9 mouse cellular contexts compared by ENCODE assay signal in genomic region chr1:121332485-121332884, GRCm38 (mm10). TPM values are rescaled to one million over a fixed set of nuclear protein-coding genes. Genes with fewer than 3 reads are reported as not detected.
A peak's percentile ranks its signal among the peaks of the same experiment; 100 is the strongest.
DNase-seq lines count a peak whose midpoint lies in the region; ATAC-seq and TF ChIP-seq lines count a peak whose summit lies in the region.
"Had no signal": no experiment of that assay in that cellular context is flagged by ENCODE, and none has a peak within 500 bp of the region (broad histone marks: within the 10 kb centered on the region; RNA-seq: fewer than 3 reads in every experiment).

TSS of gene Insig2 (minus strand) at chr1:121332589.

- H3K4me3 ChIP-seq in forebrain, postnatal 0 days (ENCODE audit: low read depth, low read length) = no peak within 1 kb of the TSS
- no peak within 1 kb of the TSS for H3K4me3 ChIP-seq in hindbrain, embryonic 13.5 days
- no peak within 1 kb of the TSS for H3K4me3 ChIP-seq in megakaryocyte, embryonic 14.5 days (replicated peaks)

- no peak within 1 kb of the TSS for H3K4me2 ChIP-seq in forebrain, postnatal 0 days (ENCODE audit: low read depth)
- no peak within 1 kb of the TSS for H3K4me2 ChIP-seq in hindbrain, embryonic 13.5 days

- H3K9me3 ChIP-seq in forebrain, postnatal 0 days (ENCODE audit: low read length) = no peaks in the 10 kb centered on the region
- H3K9me3 ChIP-seq in hindbrain, embryonic 13.5 days = no peaks in the 10 kb centered on the region
- H3K9me3 ChIP-seq in megakaryocyte, embryonic 14.5 days = 0 out of 2 replicates have a peak, but pooled peaks cover 6% of the 10 kb centered on the region

- no peak within 1 kb of the TSS for H3K9ac ChIP-seq in forebrain, postnatal 0 days
- no peak within 1 kb of the TSS for H3K9ac ChIP-seq in hindbrain, embryonic 13.5 days
- H3K9ac ChIP-seq: liver, embryonic 14.5 days had no signal

- TF ChIP-seq CTCF in Patski (IDR thresholded peaks at IDR 0.05) = no peak
- TF ChIP-seq CTCF in forebrain, postnatal 0 days (IDR thresholded peaks at IDR 0.05; ENCODE audit: low read depth) = no peak

- H3K27ac ChIP-seq in forebrain, postnatal 0 days (ENCODE audit: low read depth, low read length) = no peak within 1 kb of the TSS
- H3K27ac ChIP-seq in hindbrain, embryonic 13.5 days = no peak within 1 kb of the TSS
- H3K27ac ChIP-seq: liver, embryonic 14.5 days had no signal

- WGBS in forebrain, postnatal 0 days = 90% methylated on average over 1 of the region's 1 CpGs
- WGBS in hindbrain, embryonic 13.5 days = 94% methylated on average over 1 of the region's 1 CpGs

- H3K36me3 ChIP-seq in forebrain, postnatal 0 days (ENCODE audit: insufficient read depth) = 0 out of 2 replicates have a peak, but pooled peaks cover 5% of the 10 kb centered on the region
- peaks cover 3% of the 10 kb centered on the region; the same call in 1 of the 2 replicates for H3K36me3 ChIP-seq in hindbrain, embryonic 13.5 days
- H3K36me3 ChIP-seq in megakaryocyte, embryonic 14.5 days (replicated peaks; ENCODE audit: low read length) = peaks cover 21% of the 10 kb centered on the region

- peaks cover 6% of the 10 kb centered on the region; the same call in 1 of the 2 replicates for H3K4me1 ChIP-seq in forebrain, postnatal 0 days (ENCODE audit: insufficient read depth)
- H3K4me1 ChIP-seq in hindbrain, embryonic 13.5 days (replicated peaks) = peaks cover 12% of the 10 kb centered on the region
- peaks cover 5% of the 10 kb centered on the region for H3K4me1 ChIP-seq in megakaryocyte, embryonic 14.5 days

- in situ Hi-C loops in Patski (cut with MboI; ENCODE audit: low pct_unique_long_range_greater_than_20kb) = no loop called here

- no peaks in the 10 kb centered on the region for H3K27me3 ChIP-seq in Patski
- no peaks in the 10 kb centered on the region for H3K27me3 ChIP-seq in forebrain, postnatal 0 days (ENCODE audit: insufficient read depth, low read length)
- no peaks in the 10 kb centered on the region for H3K27me3 ChIP-seq in hindbrain, embryonic 13.5 days
- no peaks in the 10 kb centered on the region for H3K27me3 ChIP-seq in megakaryocyte, embryonic 14.5 days (replicated peaks)

- POLR2A ChIA-PET in Patski (lab: Charles Lee) = interaction anchor here (1.0 kb wide), 1 partner anchor 12 kb away, joined by 3 read pairs; no protein-coding TSS in a partner anchor

- DNase-seq in heart, adult 11 months = peak; percentile 80
- DNase-seq in heart, adult 9 months (ENCODE audit: low spot score in 2 of 2) = no peak
- DNase-seq in Patski (ENCODE audit: low read depth, low spot score) = no peak
- DNase-seq in forebrain, postnatal 0 days = no peak
- DNase-seq in spleen, postnatal 14 days (ENCODE audit: low spot score in 2 of 2) = no peak
- no peak for DNase-seq in urinary bladder, postnatal 10 days (ENCODE audit: low spot score)

- CTCF ChIA-PET in Patski (lab: Charles Lee) = interaction anchor here (1.2 to 1.4 kb wide), 2 partner anchors 12 to 58 kb away, joined by 3 to 4 read pairs; no protein-coding TSS in a partner anchor

- ATAC-seq in Patski = no peak
- no peak for ATAC-seq in forebrain, postnatal 0 days
- no peak for ATAC-seq in hindbrain, embryonic 13.5 days (ENCODE audit: low FRiP score)

RNA-seq across cellular contexts. Expression of gene Insig2, which starts in this region (rescaled TPM):
- 94.8 TPM for polyA plus RNA-seq in Patski (2021)
- total RNA-seq in forebrain, postnatal 0 days (2014; rRNA removed) = 19.5 and 35.1 TPM in 2 replicates
- 28.4 and 39.1 TPM in 2 replicates for polyA plus RNA-seq in forebrain, postnatal 0 days (2015; fragmentation: Nextera tagmentation; extraction: Ambion mirVana)
- 43.4 and 49.5 TPM in 2 replicates for polyA plus RNA-seq in hindbrain, embryonic 13.5 days (2015; fragmentation: Nextera tagmentation; extraction: Ambion mirVana)
- polyA plus RNA-seq in megakaryocyte, embryonic 14.5 days (2012; ENCODE audit: insufficient read depth, low replicate concordance) = 4.7 and 10.1 TPM in 2 replicates
